Mouse (Mus musculus) thymus, adult 2 months (tissue): ENCODE measurements around the gene Selplg.

Experiments used
- CTCF ChIP-seq: fragments of 200-500 bp; IDR thresholded peaks from 2 replicates; pipeline ENCODE4 v1.5.1; 2012; ENCODE audit warnings: mild to moderate bottlenecking, control low read depth, low read length, moderate library complexity, borderline replicate concordance; ENCODE audit not compliant: control insufficient read depth, poor library complexity, insufficient read depth; ENCODE audit errors: extremely low read depth
- POLR2A ChIP-seq: fragments of 200-500 bp; IDR thresholded peaks from 2 replicates; pipeline ENCODE4 v1.6.1; 2012; ENCODE audit warnings: mild to moderate bottlenecking, low read length, control low read depth, moderate library complexity; ENCODE audit not compliant: control insufficient read depth, poor library complexity, insufficient read depth; ENCODE audit errors: extremely low read depth

GRCm38 (mm10) chr5:113768806-113769205 is 63.6 kb downstream of the Selplg start:
- no peak for TF ChIP-seq CTCF
- TF ChIP-seq POLR2A = no peak
